Mouse (Mus musculus) embryo, embryonic 10 days (tissue): ENCODE measurements at regions not wholly inside any gene's neighbourhood (a gene's known extent, or its start where the extent isn't known, plus 50 kb on each side); places are given as distances from the start of the nearest gene placed in this dataset.

Source experiments
- DNase-seq: peaks from one replicate; pipeline ENCODE4 v3.0.0-alpha.2; 2015; ENCODE audit warnings: low spot score

DNA sequence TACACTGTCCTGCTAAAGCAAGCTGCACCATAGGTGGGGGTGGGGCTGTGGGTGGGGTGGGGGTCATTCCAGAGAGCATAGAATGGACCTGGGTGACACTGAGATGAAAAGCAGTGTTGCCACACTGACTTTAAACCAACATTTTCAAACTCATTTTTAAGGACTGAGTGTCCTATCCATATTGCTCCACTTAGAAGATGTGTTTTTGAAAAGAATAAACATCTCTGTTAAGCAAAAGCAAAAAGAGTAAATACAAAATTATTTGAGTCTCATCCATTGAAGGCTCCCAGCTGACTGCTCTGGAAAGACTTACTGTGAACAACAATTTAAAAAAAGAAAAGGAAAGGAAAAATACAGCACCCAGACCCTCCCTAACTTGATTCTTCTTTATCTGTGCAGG is 202.3 kb upstream of the Usp24 start:
- DNase-seq: no peak

DNA sequence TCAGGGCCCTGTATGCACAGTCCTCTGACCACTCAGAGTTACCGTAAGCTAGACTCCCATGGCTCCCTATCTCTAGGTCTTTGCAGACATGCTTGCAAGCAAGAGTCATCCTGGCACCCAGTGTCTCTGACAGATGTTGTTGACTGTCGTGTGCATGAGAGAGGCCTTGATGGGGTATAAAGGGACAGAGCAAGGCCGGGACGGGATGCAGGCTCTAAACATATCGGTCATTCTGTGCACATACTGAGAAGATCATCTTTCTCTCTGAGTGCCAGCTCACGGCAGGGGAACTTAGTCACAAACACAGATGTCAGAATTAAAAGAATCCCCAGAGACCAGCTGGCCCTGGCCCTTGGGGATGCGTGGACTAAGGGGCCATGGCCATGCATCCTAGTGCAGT is 199.4 kb upstream of the Usp24 start:
- no peak for DNase-seq

DNA sequence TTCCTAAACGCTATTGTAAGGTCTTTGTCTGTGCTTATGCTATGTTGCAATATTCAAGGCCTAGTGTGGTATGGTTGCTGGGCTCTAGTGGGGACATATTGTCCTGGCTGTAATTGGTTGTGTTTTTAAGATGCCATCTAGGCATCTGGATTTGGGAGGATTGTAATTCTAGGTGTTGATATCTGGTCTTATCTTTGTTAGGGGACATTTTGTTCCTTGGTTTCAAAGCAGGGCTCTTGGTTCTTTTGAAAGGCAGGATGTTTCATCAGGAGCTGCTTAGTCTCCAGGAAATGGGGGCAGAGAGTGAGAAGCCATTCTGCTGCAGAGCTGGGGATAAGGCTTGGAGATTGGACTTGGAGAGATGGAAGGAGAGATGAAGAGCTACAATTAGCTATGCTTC is 194.7 kb upstream of the Usp24 start:
- no peak for DNase-seq

DNA sequence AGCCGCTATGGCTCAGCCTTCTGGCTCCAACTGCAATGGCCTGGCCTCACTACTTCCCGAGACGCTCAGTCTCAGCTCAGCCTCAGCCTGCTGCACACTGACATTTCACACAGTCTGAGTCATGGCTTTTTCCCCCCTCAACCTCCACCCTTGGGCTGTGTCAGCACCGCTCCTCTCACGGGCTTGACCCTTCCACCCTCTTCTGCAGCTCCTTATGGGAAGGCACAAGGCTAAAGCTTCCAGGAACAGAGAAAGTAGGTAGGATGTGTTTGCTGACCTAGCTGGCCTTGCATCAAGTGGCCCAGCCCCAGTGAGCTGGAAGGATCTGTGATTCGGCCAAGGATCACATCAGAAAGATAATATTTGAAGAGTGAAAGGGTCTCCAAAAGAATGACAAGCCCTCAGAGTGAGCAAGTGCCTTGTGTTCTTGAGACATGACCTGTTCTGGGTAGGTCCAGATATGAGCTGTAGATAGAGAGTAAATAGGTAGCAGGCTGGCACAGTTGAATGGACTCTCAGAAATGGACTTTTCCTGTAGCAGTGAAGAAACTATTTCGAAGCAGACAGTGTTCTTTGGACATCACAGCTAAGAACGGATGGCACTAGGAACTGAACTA is 192.9 kb upstream of the Usp24 start:
- no peak for DNase-seq

- DNase-seq: no peak
Observed at GRCm38 (mm10) chr4:106127199-106127598, 188.8 kb upstream of the Usp24 start.

GRCm38 (mm10) chr4:106127641-106128040 is 188.4 kb upstream of the Usp24 start:
- DNase-seq: peak; percentile 80

GRCm38 (mm10) chr4:106129327-106129726 is 186.7 kb upstream of the Usp24 start:
- DNase-seq: peak; percentile 72

GRCm38 (mm10) chr4:106129803-106130202 is 186.2 kb upstream of the Usp24 start:
- DNase-seq: no peak

GRCm38 (mm10) chr4:106133746-106134730 is 182.0 kb upstream of the Usp24 start:
- DNase-seq: peak; percentile 14

GRCm38 (mm10) chr4:106142741-106143140 is 173.3 kb upstream of the Usp24 start:
- DNase-seq: no peak

GRCm38 (mm10) chr4:106144351-106145116 is 171.5 kb upstream of the Usp24 start:
- no peak for DNase-seq

DNA sequence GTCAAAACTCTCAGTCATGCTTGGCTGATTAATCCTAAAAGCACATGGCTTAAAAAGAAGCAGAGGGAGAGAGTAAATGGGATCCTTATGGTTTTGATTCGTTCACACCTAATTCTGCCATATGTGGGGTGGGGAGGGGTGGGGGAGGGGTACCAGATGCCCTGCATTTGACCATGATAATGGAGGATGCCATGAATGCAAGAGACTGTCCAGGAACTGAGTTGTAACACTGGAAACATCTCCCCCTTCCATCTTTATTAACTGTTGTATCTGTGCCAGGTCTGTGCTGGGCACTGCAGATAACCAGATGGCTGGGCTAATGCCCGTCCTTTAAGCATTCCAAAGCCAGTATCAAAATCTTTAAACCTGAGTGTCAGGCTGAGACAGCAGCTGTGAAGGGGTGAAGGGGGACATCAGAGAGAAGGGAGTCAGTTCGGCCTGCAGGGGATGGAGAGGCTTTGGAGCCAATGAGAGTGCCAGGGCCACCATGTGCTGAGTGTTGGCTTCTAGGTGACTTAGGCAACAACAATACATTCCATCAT is 169.0 kb upstream of the Usp24 start:
- DNase-seq: no peak

DNA sequence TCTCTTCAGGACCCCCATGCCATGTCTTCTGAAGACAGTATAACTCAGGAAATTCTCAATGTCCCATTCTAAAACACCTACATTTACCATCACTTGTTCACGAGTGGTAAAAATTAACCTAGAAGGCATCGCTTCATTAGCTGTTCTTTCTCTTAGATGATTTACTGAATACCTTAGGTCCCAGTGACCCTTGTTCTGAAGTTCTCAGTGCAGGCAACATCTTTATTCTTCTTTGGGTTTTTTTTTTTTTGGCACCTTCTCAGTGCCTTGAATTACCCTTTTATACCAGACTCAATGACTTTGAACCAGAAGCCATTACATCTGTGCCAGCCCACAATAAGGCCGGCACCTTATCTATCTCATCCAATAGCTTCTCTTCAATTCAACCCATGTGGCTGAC is 167.1 kb upstream of the Usp24 start:
- DNase-seq: no peak

DNA sequence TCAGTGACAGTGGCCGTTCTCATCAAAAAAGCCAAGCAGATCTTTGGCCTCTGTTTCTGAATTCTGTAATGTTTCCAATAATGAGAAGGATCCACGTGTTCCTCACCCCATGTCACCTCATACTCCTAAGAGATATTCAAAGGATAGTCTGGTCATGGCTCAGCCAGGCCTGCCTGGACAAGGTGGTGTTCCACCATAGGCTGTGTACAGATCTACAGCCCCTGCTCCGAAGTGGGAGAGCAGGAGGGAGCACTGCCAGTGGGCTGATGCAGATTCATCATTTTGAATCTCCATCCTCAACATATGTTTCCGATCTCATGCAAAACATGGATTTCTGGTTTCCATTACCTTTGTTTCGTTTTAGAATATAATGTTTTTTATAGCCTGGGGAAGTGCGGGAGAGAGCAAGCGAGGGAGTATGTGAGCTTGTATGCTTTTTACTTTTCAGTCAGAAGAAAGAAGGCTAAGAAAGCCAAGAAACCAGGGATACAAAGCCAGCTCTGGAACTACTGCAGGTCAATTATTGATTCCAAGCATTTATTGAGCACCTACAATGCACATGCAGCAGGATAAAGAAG is 166.5 kb upstream of the Usp24 start:
- no peak for DNase-seq

DNA sequence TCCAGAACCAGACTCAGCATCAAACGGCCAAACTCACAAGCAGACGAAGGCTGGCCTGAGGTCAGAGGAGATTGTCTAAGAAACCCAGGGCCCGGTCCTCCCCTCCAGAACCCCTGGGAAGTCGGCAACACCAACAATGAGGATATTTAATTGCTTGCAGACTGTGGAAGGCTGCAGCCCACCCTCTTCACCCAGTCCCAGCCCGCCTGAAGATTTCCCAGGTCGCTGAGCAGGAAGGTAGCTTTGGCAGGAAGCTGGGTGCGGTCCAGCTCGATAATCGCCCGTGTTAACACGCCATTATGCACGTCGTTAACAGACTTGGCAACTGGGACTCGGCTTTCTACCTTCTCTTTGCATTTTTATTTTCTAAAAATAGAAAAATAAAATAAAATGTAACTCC is 165.2 kb upstream of the Usp24 start:
- no peak for DNase-seq

- no peak for DNase-seq
Observed at GRCm38 (mm10) chr4:106157451-106158179, 158.4 kb upstream of the Usp24 start.

DNA sequence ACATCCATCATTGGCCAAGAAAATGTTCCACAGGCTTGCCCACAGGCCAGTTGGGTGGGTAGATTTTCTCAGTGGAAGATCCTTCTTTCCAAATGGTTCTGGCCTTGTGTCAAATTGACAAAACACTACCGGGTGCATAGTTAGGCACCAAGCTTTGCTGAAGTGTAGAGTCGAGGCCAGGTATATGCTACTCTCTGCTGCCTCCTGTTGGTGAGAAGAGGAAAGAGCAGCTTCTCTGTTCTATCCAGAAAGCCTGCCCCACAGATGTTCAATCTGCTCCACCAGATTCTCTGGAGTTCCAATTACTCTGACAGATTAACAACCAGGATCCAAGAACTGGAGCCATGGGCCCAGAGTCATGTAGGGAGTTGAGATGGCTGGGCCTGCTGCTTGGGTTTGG is 154.4 kb upstream of the Usp24 start:
- DNase-seq: peak; percentile 23

DNA sequence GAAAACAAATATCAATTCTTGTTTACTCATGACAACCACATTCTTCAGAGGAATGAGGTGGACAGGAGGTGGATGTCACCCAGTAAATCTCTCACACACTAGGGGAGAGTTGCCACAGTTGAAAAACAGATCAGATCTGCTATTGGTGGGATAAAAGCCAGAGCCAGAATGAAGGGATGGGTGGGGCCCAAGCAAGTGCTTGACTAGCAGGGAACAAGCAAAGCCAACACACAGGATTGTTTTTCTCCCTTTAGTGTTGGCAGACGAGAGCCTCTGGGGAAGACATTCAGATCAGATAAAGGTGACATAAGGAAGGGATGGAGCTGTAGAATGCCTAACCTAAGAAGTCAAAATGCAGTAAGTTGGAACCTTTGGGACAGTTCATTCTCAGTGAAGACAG is 153.5 kb upstream of the Usp24 start:
- no peak for DNase-seq

- no peak for DNase-seq
Observed at GRCm38 (mm10) chr4:106163220-106163619, 152.8 kb upstream of the Usp24 start.

DNA sequence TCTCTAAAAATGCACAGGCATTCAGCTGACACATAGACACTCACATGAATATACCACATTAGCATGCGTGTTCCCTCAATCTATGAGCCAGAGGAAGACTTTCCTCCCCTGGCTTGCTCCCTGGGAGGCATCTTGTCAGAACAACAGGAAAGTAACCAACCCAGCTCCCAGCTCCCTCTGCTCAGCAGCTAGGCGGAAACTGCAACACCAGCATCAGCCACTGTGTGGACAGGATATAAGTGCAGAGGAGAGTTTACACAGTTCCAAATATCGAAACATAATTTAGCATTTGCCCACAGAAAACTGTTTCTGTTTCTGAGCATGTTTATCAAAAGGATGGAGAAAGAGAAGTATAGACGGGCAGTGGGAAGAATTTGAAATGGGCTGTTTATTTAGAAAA is 148.3 kb upstream of the Usp24 start:
- DNase-seq: no peak

GRCm38 (mm10) chr4:106168741-106169140 is 147.3 kb upstream of the Usp24 start:
- DNase-seq: no peak
